Mouse (Mus musculus) lung, postnatal 0 days (tissue): ENCODE data around the gene Kyat3.

ENCODE experiments used
- CTCF ChIP-seq: IDR thresholded peaks from 2 replicates; pipeline ENCODE4 v1.5.1; 2016; ENCODE audit warnings: antibody characterized with exemption, mild to moderate bottlenecking
- EP300 ChIP-seq: IDR thresholded peaks from 2 replicates; pipeline ENCODE4 v1.6.1; 2016; ENCODE audit warnings: antibody characterized with exemption, mild to moderate bottlenecking, control low read depth

DNA sequence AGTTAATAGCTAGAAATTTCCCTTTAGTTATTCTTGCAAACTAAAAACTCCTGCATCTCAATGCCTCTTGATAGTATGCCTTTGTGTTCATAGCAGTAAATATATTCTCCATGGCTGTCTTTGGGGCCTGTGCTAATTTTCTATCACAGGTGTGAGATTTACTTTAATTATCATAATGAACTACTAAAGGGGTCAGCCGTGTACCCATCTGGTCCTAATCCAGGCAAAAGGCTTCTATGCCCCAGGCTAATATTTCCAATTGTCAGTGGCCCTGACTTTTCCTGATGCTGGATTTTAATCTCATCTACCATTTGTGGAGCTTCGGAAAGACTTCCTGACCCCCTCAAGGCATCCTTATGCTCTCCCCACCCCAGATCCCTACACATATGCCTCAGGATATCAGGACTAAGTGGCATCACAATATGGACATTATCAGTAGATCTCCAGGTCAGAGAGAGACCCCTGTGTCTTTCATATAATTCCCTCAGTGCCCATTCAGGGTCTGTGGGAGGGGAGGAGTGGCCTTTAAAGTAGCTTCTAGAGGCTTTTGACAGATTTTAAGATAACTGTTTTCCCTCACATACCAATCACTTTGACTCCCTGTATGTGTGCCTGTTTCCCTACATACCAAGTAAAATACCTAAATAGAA, 85.7 kb downstream of the Kyat3 start:
- no peak for TF ChIP-seq CTCF
- no peak for TF ChIP-seq EP300
